Mouse (Mus musculus): ENCODE data around the gene Naglu.

The Naglu gene

DNA sequence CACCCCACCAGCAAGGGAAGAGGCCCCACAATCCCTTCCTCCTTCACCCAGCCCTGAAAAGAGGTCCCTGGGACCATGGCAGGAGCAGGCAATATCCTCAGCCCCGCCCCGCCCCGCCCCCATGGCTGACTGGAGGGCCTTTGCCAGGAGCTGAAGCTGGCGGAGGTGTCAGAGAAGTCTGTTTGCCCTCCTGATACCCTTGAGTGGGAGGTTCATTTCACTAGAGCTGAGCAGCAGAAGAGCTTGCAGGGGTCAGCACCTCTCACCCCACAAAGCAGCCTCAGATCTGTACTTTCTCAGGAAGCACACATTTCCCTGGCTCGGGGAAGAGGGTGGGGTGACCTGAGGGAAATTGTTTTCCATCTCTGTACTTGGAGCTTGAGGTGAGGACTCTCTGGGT lies 11.1 kb upstream of the Naglu start:
- peak; percentile 46 to 53 for DNase-seq

DNA sequence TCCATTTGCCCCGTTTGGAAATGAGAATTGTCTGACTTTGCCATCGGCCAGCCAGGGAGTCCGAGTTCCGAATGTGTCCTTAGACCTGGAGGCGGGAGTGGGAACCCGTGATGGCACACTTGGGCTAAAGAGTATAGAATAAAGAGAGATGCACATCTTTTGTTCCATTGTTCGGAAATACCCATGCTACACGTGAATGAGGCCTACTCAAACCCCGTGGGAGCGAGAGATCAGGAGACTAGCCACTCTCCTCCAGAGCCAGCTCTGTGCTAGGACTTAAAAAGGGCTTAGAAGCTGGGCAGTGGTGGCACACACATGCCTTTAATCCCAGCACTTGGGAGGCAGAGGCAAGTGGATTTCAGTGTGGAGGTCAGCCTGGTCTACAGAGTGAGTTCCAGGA lies 10.3 kb upstream of the Naglu start:
- no peak for DNase-seq

DNA sequence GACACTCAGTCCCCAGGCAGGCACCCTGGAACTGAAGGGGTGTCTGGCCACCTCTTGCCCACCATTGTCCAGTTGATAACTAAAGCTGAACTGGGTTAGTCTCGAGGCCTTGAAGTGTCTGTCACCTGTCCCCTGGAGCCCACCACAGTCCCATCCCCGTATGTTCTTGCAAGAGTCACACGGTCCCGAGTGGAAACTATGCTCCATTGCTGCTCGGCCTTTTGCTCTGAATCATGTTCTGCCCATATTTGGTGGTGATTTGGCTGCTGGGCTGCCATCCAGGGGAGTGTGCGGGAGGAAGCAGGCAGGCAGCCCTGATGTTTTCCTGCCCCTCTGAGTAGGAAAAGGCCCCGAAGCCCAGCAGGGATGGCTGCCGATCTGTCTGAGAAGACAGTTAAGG lies 9.7 kb upstream of the Naglu start:
- DNase-seq, result peak; percentile 82

DNA sequence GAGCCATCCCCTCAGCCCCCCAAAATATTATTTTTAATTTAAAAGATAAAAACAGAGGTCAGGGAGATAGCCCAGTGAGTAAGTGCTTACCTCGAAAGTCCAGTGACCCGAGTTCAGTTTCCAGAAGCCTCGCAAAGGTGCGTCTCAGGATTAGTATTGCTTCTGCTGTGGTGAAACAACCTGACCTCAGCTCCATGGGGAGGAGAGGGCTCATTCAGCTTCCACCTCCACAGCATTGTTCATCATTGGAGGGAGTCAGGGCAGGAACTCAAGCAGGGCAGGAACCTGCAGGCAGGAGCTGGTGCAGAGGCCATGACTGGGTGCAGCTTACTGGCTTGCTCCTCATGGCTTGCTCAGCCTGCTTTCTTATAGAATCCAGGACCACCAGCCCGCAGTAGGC lies 8.8 kb upstream of the Naglu start:
- no peak for DNase-seq

DNA sequence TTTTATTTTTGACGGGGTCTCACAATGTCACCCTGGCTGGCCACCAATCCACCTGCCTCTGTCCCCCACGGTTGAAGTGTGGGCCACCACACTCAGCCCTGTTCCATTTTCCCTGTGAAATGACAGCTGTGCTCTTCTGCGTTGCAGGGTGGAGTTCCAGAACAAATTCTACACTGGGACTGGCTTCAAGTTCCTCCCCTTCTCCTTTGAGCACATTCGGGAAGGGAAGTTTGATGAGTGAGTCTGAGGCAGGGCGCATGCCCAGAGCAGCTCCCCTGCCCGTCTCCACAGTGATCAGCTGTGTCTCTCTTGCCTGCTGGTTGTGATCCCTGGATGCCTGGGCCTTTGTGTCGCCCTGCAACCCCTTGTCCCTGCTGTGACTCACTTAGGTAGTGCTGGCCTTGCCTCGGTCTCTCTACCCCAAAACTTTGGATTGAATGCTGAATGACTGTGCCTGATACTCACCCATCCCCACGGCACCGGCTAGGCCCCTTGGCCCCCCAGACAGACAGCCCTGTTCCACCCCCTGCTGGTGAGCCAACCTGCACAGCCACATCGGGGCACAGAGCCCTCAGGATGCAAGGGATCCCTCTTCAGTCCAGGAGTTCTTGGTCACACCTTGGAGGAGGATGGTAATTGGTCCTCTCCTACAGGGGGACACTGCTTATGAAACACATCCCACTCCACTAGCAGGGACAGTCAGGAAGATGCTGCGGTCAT lies 7.5 kb upstream of the Naglu start:
- DNase-seq, result peak; percentile 74 to 78

DNA sequence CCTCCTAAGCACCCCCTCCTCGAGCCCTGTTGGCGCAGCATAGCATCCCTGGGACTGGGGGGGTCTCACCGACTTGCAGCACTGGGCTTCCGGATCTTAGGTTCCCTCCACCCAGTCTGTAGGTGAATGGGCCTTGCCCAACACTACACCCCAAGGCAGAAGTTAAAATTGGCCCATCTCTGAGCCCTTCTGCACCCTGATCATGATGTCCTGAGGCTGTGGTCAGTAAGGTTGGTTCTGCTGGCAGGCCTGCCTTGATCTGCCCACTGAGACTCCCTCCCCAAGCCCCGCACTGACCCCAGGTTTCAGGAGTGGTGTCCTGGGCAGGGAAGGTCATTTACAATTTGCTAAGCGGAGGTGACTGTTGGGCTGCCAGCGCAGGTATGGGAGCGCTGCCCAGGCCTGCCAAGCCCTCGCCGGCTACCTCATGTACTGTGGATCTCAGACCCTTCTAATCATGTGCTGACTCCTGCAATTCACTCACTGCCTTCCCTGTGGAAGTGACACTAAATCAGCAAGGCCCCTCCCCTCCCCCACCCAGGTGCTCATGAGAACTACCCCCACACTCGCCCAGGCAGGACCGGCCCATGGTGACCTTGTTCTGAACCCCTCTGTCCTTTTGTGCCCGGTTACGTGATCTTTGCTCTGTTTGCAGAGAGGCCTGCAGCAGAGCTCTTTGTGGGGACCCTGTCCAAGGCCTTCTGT lies 6.7 kb upstream of the Naglu start:
- no peak for DNase-seq

DNA sequence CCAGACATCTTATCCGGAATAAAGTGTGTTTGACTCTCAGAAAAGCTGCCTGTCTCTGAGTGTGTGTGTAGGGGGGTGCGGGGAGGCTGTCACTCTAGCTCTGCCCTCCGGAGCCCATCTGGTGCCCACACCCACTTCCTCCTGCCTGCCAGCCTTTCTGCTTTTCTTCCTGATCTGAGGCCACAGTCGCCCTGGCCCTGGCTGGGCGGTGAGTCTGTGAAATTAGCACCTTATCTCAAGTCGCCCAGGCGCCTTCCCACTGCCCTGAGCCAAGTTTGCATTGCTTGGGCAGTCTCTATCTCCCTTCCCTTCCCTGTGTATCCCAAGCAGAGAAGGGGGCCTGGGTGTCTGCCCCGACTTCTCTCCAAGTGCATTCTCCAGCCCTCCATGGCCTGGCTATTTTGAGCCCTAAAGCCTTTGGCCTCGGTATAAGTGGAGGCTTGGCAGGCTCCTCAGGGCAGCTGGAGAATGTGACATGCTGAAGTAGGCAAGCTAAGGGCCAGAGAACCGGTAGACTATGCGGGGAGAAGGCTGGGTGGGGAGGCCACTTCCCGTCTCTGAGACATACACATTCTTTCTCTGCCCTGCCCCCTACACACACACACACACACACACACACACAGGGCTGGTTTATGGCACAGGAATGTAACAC lies 6.0 kb upstream of the Naglu start:
- DNase-seq, result peak; percentile 87 to 91

DNA sequence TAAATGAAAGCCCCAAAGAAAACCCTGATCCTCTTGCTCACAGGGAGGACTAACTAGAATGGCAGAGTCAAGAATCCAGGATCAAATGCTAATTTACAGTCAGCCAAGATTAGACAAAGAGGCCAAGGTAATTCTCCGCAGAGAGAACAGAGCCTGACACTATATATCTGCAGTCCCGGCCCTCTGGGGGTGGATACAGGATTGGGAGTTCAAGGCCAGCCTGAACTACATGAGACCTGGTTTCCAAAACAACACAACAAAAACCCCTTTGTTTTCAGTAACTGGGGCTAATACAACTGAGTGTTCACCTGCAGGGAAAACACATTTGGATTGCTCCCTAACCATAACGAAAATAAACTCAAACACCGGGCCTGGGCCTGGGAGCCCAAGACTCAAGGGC lies 5.3 kb upstream of the Naglu start:
- no peak for DNase-seq

DNA sequence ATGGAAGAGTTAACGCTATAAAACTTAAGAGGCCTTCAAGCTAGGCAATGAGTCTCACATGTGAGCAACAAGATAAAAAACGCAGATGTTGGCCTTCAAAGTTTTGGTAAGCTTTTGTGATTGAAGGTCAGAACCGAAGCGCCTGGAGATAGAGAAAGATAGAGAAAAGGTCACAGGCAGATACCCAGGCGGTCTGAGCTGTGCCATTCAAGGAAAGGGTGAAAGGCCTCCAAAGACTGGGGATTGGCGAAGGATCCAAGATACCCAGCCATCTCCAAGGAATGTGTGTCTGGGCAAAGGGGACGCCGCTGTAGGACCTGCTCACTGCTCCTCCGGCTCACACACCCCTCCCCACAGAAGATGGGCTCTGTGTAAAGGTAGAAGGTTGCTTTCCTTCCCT lies 4.8 kb upstream of the Naglu start:
- DNase-seq, result no peak

DNA sequence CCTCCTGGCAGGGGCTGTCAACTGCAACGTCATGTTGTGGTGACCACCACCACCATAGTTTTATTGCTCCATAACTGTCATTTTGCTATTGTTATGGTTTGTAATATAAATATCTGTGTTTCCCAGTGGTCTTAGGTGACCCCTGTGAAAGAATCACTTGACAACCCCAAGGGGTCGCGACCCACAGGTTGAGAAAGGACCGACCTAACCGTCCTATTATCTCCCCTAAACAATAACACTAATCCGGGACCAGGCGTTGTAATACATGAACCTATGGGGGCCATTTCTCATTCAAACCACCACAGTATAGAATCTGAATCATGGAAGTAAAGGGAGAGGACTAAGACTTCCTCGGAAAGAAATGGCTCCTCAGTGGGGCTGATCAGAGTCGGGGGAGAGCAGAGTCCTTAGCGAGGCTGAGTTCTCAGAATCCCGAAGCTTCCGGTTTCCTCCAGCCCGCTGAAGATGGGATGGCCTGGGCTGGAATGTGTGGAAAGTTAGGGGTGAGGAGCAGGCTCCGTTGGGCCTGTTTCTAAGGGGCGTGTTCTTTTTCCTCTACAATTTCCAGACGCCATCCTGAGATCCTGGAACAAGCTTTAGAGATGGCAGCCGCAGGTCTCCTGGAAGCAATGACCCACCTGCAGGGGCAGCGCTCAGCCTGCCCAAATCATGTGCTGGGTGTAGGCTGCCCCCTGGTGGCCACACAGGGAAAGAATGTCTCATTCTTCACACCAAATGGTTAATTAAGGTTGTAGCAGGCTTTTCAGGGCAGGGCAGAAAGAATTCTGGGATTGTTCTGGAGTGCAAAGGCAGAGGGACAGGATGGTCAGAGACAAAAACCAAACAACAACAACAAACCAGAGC lies 3.0 kb upstream of the Naglu start:
- peak; percentile 82 to 89 for DNase-seq

DNA sequence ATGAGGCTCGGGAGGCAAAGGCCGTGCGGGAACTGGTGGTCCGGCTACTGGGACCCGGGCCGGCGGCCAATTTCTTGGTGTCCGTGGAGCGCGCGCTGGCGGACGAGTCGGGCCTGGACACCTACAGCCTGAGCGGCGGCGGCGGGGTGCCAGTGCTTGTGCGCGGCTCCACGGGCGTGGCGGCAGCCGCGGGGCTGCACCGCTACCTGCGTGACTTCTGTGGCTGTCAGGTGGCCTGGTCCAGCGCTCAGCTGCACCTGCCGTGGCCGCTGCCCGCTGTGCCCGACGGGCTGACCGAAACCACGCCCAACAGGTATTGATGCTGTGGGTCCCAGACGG lies 346 bp downstream of the Naglu start:
- no peak for DNase-seq

DNA sequence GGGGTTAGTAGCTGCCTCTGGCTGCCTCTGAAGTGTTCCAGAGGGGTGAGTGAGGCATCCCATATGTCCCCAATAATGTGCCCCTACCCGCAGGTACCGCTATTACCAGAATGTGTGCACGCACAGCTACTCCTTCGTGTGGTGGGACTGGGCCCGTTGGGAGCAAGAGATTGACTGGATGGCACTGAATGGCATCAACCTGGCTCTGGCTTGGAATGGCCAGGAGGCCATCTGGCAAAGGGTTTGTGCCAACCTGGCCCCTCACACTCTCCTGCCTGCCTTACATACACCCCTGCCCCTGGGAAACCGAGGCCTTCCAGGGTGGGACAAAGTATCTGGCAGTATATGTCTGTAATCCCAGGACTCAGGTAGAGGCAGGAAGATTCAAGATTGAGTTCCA lies 1.2 kb downstream of the Naglu start:
- DNase-seq, result no peak

DNA sequence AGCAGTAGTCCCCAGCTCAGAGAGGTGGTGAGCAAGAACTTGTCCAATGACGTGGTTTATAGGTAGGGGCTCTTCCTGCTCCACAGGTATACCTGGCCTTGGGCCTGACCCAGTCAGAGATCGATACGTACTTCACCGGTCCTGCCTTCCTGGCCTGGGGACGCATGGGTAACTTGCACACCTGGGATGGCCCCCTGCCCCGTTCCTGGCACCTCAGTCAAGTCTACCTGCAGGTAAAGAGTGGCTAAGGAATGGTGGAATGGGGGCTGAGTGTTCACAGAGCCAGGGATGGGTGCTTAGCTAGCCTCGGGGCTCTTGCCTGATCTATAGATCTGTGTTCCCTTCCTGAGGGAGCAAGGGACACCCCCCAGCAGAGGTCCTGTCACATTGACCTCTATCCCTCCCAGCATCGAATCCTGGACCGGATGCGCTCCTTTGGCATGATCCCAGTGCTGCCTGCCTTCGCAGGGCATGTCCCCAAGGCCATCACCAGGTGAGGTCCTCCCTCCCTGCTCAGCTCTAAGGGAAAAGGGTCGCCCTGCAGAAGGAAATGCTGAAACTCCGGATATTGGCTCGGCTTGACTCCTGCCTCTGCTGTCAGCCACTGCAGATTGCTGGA lies 2.1 kb downstream of the Naglu start:
- no peak for DNase-seq

DNA sequence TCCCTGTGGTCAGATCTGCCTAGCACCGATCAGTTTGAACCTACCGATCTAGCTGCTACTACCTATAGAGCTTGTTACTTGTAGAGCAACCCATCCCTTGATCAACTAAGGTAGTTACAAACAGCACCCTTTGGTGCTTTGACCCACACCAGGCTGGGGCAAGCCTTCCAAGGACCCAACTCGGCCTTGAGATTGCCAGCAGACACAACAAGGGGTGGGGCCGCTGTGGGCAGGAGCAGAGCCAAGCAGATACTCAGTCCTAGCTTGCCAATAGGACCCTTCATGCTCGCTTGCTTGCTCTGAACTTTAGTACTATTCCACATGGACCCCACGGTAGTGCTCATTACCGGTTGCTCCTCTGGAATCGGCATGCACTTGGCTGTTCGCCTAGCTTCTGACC lies 8.3 kb downstream of the Naglu start, which contains the start of gene Hsd17b1:
Gene Hsd17b1 (plus strand): TSS at position 291 of the 400 bp plus-strand sequence.
- DNase-seq, result no peak

DNA sequence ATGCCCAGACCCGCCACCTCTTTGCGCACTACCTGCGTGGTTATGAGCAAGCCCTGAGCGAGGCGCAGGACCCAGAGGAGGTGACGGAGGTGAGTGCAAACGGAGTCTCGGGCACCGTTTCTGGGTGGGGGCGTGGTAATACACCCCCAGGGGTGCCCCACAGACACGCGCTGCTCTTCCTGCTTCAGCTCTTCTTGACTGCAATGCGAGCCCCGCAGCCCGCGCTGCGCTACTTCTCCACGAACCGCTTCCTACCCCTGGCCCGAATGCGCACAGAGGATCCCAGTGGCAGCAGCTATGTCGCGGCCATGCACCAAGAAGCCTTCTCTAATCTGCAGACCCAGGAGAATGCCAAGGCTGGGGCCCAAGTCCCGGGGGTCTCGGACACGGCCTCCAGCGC lies 9.9 kb downstream of the Naglu start:
- DNase-seq, result no peak

DNA sequence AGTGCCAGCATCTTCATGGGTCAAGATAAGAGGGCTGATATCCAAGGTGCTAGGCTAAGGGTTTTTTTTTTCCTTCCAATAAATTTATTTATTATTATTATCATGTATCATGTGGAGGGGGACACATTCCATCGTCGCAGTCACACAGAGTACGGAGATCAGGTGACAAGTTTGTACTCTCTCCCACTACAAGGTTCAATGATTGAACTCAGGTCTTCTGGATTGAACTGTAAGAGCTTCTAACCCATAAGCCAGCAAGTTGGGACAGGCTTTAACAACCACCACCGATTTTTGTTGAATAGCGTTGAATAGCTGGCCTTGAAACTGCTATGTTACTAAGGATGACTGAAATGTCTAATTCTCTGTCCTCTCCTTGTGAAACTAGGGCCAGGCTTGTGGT lies 10.6 kb downstream of the Naglu start:
- DNase-seq, result no peak

DNA sequence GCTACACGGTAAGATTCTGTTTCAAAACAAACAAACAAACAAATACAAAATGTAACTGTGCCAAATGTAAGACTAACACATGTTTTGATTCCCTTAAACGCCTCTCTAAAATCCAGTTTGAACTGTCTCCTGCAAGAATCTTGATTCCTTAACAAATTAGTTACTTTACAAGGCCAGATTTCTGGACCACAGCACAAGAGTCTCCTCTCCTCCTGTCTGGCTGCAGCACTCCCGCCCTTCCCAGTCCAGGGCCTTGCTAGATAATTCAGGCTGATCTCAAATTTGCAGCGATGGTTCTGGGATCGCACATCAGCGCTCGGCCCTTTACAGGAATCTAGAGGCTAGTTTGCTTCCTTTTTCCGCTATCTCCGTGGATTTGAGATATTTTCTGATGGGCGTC lies 11.8 kb downstream of the Naglu start:
- DNase-seq, result no peak

DNA sequence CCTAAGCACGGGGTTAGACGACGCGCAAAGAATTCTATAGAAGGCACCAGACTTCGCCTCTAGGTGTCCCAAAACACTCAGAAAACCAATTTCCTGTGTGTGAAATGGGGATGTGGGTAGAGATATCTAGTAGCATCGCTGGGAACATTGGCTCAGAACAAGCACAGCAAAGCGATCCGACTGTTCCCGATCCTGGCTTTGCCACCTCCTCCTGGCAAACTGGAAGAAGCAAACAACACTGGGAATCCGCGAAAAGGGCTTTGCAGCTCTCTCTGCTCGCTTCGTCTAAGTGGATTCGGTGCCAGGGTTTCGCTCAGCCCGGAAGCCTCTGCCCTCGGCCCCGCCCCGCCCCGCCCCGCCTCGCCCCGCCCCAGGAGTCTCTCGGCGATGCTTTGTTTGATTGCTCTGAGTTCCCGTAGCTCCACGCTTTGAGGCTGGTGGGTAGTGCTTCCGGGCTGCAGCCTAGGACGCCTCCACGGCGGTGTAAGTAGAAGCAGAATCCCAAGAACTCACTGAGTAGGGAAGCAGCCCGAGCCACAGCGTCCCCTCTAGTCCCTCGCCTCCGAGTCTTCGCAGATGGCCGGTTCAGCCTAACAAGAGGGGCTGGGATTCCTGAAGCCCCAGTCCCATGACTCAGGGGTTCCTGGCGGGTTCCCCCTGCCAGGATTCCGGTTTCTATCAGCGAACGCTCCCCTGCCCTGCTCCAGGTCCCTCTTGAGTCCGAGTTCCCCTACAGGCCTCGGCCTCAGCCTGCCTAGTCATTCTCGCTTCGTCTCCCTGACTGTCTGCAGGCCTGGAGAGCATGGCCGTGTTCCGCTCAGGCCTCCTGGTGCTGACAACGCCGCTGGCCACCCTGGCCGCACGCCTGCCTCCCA lies 12.6 kb downstream of the Naglu start, which contains the start of gene Coasy:
Gene Coasy (plus strand): TSS at position 358 of the 875 bp plus-strand sequence.
- peak; percentile 85 to 87 for DNase-seq

DNA sequence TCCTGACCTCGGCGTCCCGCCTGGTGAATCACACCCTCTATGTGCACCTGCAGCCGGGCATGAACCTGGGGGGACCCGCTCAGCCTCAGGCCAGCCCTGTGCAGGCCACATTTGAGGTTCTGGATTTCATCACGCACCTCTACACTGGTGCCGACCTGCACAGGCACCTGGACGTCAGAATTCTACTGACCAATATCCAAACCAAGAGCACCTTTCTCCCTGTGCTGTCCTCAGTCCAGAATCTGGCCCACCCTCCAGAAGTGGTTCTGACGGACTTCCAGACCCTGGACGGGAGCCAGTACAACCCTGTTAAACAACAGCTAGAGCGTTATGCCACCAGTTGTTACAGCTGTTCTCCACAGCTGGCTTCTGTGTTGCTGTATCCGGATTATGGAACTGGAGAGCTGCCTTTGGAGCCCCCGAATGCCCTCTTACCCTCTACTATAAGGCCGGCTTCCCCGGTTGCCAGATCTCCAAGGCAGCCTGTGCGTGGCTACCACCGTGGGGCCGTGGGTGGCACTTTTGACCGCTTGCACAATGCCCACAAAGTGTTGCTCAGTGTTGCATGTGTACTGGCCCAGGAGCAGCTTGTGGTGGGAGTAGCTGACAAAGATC lies 13.4 kb downstream of the Naglu start:
- DNase-seq, result no peak

DNA sequence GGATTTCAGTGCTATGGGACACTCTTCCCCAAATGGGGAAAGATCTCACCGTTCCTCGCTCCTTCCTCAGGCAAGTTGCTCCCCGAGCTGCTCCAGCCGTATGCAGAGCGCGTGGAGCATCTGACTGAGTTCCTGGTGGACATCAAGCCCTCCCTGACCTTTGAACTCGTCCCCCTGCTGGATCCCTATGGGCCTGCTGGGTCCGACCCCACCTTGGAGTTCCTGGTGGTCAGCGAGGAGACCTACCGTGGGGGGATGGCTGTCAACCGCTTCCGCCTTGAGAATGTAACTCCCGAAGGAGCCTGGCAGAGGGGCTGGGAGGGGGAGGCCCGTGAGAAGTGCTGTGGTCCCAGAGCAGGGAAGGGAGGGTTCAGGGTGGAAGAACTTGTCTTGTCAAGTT lies 14.4 kb downstream of the Naglu start:
- DNase-seq, result no peak

DNA sequence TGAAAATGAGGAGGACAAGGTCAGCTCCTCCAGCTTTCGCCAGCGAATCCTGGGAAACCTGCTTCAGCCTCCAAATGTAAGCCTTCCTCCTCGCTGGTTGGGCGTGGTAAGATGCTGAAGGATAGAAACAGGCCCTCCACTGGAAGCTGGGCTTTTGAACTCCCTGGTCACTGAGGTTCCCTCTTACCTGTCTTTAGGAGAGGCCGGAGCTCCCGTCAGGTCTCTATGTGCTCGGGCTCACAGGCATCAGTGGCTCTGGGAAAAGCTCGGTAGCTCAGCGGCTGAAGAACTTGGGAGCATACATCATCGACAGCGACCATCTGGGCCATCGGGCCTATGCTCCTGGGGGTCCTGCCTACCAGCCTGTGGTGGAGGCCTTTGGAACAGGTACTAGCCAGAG lies 15.0 kb downstream of the Naglu start:
- DNase-seq, result no peak

Measured in lung, adult 18-20 months (tissue).